Mouse (Mus musculus) cerebellum, adult 2 months (tissue): ENCODE results near the gene Ddc. TPM values are rescaled to one million over a fixed set of nuclear protein-coding genes. Genes with fewer than 3 reads are reported as not detected.

Experiments used
- DNase-seq, 2 experiments: peaks; one replicate each; pipeline ENCODE4 v3.0.0; 2021
- H3K27ac ChIP-seq: fragments of 200-500 bp; 2 replicates; pipeline ENCODE4 v1.5.1; 2012; ENCODE audit warnings: low read length, control low read depth, inconsistent platforms; ENCODE audit not compliant: insufficient read depth
- H3K27me3 ChIP-seq: fragments of 200-500 bp; 2 replicates; pipeline ENCODE4 v1.6.1; 2012; ENCODE audit warnings: inconsistent platforms, mild to moderate bottlenecking, low read length, moderate library complexity; ENCODE audit not compliant: control insufficient read depth, insufficient read depth
- H3K4me1 ChIP-seq: fragments of 200-500 bp; 2 replicates; pipeline ENCODE4 v1.6.1; 2011; ENCODE audit warnings: low read length; ENCODE audit not compliant: control insufficient read depth, insufficient read depth
- H3K4me3 ChIP-seq: fragments of 200-500 bp; replicated peaks from 2 replicates; pipeline ENCODE3; 2011; ENCODE audit warnings: mild to moderate bottlenecking, low read depth, low read length, control low read depth; ENCODE audit not compliant: insufficient read depth
- CTCF ChIP-seq: fragments of 200-500 bp; IDR thresholded peaks from 2 replicates; pipeline ENCODE4 v1.5.1; 2011; ENCODE audit warnings: low read depth, mild to moderate bottlenecking, control low read depth, low read length, moderate library complexity, borderline replicate concordance; ENCODE audit not compliant: insufficient read depth
- POLR2A ChIP-seq: fragments of 200-500 bp; IDR thresholded peaks from 2 replicates; pipeline ENCODE4 v1.6.1; 2011; ENCODE audit warnings: low read length, control low read depth, borderline replicate concordance; ENCODE audit not compliant: insufficient read depth
- WGBS: fragments of 180-500 bp; shearing (Covaris S2); methylation state at CpG from one replicate; pipeline ENCODE4 v1.1.7; 2018; 5-methylcytosine and 5-hydroxymethylcytosine counted together
- polyA plus RNA-seq: library from polyadenylated mRNA; depleted of rRNA; stranded (reverse); fragments of >200 nt; gene quantifications from 2 replicates; pipeline ENCODE4 v1.2.3, GENCODE M21; 2012

Ddc gene
- polyA plus RNA-seq, 1 experiment: 13.1 TPM

DNA sequence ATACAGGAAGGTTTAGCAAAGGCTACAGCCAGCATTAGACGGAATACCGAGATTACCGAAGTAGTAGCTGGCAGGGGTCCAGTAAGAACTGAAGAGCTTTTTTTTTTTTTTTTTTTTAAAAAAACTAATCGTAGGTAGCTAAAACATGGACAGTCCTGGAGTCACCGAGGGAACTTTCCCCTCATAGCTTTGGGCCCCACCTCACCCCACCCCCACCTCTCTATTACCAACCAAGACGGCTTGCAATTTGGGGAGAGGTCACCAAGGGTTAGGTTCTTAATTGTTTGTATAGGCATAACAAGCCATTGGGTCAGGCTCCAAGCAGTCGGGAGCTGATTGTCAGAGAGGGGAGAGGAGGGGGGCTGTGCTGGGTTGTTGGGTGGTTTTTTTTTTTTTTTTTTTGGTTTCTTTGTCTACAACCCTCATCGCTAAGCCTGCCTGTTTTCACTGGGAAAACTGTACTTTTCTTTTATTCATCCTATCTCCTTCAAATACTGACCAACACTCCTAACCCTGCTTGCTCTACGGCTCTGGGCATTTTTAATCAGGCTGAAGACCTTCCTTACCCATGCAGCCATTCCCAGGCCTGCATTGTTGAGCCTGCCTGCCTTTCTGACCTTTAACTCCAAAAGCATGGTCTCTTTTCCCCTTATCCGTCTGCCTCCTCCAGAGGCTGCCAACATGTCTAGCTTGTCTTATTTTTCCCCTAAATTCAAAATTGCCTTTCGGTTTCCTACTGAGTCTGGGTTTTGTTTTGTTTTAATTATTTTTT, 88.4 kb downstream of the Ddc start:
- 15% methylated on average over 11 of the region's 11 CpGs for WGBS
- H3K27ac ChIP-seq: 0 out of 2 replicates have a peak overlapping the region, but pooled peaks have one; percentile 57
- no peaks in the 10 kb centered on the region for H3K4me1 ChIP-seq

DNA sequence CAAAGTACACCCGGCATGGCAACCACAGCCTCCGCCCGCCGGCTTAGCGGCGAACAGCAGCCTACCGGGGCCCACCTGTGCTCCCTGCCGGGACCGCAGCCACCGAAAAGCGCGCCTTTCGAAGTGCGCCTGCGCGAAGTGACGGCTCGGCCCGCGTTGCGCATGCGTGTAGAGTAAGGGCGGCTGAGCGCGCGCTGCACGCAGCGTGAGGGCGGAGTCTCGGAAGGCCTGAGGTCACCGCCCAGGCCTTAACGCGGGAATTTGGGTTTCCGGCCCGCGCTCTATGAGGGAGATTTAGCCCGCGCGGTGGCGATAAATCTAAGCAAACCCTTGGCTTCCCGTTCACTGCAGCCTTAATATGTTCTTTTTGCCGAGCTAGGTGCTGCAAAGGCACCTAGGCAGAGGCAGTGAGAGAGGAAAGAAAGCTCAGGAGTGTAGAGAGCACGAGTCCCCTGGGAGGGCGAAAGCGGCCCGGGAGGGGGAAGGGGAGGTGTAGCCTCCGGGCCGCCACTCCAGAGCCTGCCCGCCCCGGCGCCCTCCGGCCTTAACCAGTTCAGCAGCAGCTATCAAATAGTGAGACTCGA, 89.0 kb downstream of the Ddc start, which contains the start of gene Fignl1:
Gene Fignl1, minus strand, starts transcription at position 143 of the 584 bp plus-strand sequence.
- TF ChIP-seq CTCF (0 out of 2 replicates have a peak, but pooled peaks have one; percentile 23), POLR2A (peak; percentile 57; the same call in 1 of the 2 replicates)
- 1% methylated on average over 53 of the region's 53 CpGs for WGBS
- Histone ChIP-seq H3K4me1 (no peaks in the 10 kb centered on the region), H3K27ac (peak within 1 kb of the TSS; percentile 57; the same call in 1 of the 2 replicates), H3K4me3 (peak within 1 kb of the TSS; percentile 95), H3K27me3 (no peaks in the 10 kb centered on the region)
- DNase-seq: peak; percentile 94 to 97

More for the DNA sequence above, 88.4 kb downstream of the Ddc start:
- DNase-seq: no peak
- no peaks in the 10 kb centered on the region for H3K27me3 ChIP-seq
- no peak for TF ChIP-seq CTCF
- no peak for TF ChIP-seq POLR2A
- peak overlapping the region; percentile 95 for H3K4me3 ChIP-seq

DNA sequence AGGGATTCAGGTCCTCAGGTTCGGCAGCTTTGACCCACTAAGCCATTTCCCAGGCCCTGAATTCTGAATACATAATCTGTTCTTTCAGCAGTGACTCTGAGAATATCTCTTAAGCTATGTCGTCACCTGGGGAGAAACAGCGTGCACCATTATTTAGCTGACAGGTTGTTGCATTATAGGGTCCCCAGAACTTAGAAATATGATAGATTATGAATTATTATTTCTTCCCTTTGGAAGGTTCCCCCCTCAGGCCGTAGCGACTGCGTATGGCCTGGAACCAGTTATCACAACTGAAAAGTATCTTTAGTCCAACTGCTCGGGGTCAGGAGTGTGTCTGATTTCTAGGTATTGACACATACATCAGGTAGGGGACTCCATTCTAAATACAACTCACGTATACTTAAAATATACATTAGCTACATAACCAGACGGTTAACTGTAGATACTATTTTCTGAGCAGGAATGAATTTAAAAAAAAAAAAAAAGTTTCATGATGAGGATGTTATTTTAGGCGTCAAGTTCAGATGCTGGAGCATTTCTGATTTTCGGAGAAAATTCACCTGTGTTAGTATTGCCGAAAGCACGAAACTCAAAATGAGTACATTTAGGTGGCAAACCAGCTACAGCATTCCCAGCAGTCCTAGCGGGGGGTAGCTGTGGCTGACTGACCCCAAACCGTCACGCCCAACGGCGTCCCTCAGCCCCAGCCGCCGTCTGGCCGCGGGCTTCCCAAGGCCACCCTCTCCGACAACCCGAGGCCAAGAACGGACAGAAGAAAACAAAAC, 89.7 kb downstream of the Ddc start:
- peak overlapping the region; percentile 95 for H3K4me3 ChIP-seq
- TF ChIP-seq POLR2A: no peak
- no peak for TF ChIP-seq CTCF
- DNase-seq: no peak
- no peaks in the 10 kb centered on the region for H3K4me1 ChIP-seq
- H3K27ac ChIP-seq: no peak overlapping the region
- WGBS: 6% methylated on average over 25 of the region's 25 CpGs
- H3K27me3 ChIP-seq: no peaks in the 10 kb centered on the region

DNA sequence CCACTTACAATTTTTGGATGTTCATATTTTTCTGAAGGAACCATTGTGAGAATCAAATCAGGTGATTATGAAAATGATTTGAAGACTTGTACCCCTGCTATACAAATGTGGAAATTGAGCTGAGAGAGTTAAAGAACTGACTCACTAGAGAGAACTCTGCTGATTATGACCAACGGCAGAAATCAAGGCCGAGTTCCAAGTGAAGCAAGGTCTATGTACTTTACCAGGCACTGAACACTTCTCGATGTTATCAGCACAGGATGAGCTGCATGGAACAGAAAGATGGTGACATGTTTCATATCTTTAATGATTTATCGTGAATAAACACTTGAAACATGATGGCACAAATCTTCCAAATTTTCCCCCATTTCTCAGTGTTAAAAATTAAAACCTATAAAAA, 92.0 kb downstream of the Ddc start:
- Histone ChIP-seq H3K4me1 (no peaks in the 10 kb centered on the region), H3K27me3 (no peaks in the 10 kb centered on the region), H3K4me3 (no peak overlapping the region), H3K27ac (no peak overlapping the region)
- TF ChIP-seq POLR2A (no peak), CTCF (no peak)
- WGBS: 84% methylated on average over 4 of the region's 4 CpGs
- DNase-seq: no peak

DNA sequence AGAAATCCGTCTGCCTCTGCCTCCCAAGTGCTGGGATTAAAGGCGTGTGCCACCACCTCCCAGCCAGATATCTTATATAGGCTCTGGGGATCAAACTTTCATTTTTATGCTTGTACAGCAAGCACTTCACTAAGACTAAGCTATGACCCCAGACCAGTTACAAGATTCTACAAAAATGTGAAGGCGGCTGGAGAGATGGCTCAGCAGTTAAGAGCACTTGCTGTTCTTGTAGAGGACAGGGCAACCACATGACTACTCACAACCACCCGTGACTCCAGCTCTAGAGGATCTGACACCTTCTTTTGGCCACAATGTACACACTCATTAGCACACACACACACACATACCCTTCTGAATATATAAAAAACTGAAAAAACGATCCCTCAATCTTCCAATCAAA, 93.5 kb downstream of the Ddc start:
- H3K27ac ChIP-seq: no peak overlapping the region
- H3K4me1 ChIP-seq: no peaks in the 10 kb centered on the region
- H3K27me3 ChIP-seq: no peaks in the 10 kb centered on the region
- no peak overlapping the region for H3K4me3 ChIP-seq
- no peak for DNase-seq
- 89% methylated on average over 5 of the region's 5 CpGs for WGBS
- no peak for TF ChIP-seq CTCF
- TF ChIP-seq POLR2A: no peak

DNA sequence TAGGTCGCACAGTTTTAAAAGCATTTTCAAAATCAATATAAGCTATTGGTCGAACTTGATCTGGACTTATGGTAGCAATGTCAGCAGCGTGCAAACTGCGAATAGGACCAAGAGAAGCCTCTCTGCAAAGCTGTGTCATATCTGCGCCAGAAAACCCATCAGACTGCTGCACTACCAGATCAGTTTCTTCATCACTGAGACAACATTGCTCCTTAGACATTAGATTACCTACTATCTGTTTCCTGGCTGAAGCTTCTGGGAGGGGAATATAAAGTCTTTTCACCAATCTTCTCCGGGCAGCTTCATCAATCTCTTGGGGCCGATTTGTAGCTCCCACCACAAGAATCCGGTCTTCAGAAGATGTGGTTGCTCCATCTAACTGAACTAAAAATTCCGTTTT, 96.9 kb downstream of the Ddc start:
- H3K27ac ChIP-seq: no peak overlapping the region
- no peaks in the 10 kb centered on the region for H3K27me3 ChIP-seq
- H3K4me1 ChIP-seq: no peaks in the 10 kb centered on the region
- no peak for DNase-seq
- no peak overlapping the region for H3K4me3 ChIP-seq
- TF ChIP-seq CTCF (no peak), POLR2A (no peak)
- 93% methylated on average over 9 of the region's 9 CpGs for WGBS

DNA sequence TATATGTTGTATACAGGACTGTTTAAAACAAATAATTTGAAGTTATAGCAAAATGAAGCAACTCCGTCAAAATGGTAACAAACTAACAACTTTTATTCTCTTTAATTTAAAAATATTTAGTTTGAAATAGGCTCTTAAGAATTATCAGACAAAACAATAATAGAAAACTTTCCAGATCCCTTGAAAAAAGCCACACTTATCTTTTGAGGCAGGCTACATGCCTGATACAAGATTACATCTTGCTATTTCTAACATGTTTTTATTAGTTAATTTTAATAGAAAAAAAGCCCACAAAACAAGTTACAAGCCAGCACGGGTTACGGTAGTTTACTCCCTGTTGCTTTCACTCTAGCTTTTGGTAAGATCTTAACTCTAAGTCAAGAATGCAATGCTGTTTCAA, 97.6 kb downstream of the Ddc start:
- 92% methylated on average over 3 of the region's 3 CpGs for WGBS
- Histone ChIP-seq H3K27me3 (no peaks in the 10 kb centered on the region; the same call in 1 of the 2 replicates), H3K27ac (no peak overlapping the region), H3K4me1 (no peaks in the 10 kb centered on the region), H3K4me3 (no peak overlapping the region)
- no peak for DNase-seq
- TF ChIP-seq POLR2A (no peak), CTCF (no peak)
